Mouse (Mus musculus) MEL (cell line): ENCODE measurements at regions not wholly inside any gene's neighbourhood (a gene's known extent, or its start where the extent isn't known, plus 50 kb on each side); places are given as distances from the start of the nearest gene placed in this dataset.

Source experiments
- DNase-seq: peaks from one replicate; pipeline ENCODE4 v3.0.0; 2011; ENCODE audit warnings: low read depth, low spot score
- H3K27ac ChIP-seq: 2 replicates; pipeline ENCODE4 v1.5.1; 2012; ENCODE audit warnings: low read depth, mild to moderate bottlenecking, control low read depth, low read length, moderate library complexity; ENCODE audit not compliant: control insufficient read depth
- H3K27me3 ChIP-seq, 2 experiments: fragments of 150-350 bp in 1 of 2; sonication (generic) in 1 of 2; 2 replicates each; pipeline ENCODE4 v1.6.1; 2012; ENCODE audit warnings: low read length in 2 of 2, mild to moderate bottlenecking in 2 of 2, improper control_type of control experiment in 1 of 2, moderate library complexity in 1 of 2; ENCODE audit not compliant: insufficient read depth in 2 of 2, control insufficient read depth in 1 of 2
- H3K36me3 ChIP-seq, 2 experiments: 2 replicates each; pipeline ENCODE4 v1.6.1; 2012 to 2014; ENCODE audit warnings: low read length in 2 of 2, improper control_type of control experiment in 1 of 2, inconsistent platforms in 1 of 2, mild to moderate bottlenecking in 1 of 2; ENCODE audit not compliant: insufficient read depth in 2 of 2, control insufficient read depth in 1 of 2
- H3K4me1 ChIP-seq, 2 experiments: fragments of 150-350 bp in 1 of 2; sonication (generic) in 1 of 2; 2 replicates each; pipeline ENCODE4 v1.6.1; 2012; ENCODE audit warnings: low read length in 2 of 2, improper control_type of control experiment in 1 of 2, mild to moderate bottlenecking in 1 of 2; ENCODE audit not compliant: insufficient read depth in 2 of 2, control insufficient read depth in 1 of 2
- H3K4me3 ChIP-seq, 2 experiments: fragments of 150-350 bp in 1 of 2; sonication (generic) in 1 of 2; 2 replicates each; pipeline ENCODE4 v1.5.1; 2012; ENCODE audit warnings: low read depth in 2 of 2, low read length in 2 of 2, mild to moderate bottlenecking in 2 of 2, moderate library complexity in 2 of 2, control low read depth in 1 of 2, improper control_type of control experiment in 1 of 2; ENCODE audit not compliant: control insufficient read depth in 1 of 2, insufficient read depth in 1 of 2
- H3K79me2 ChIP-seq: 2 replicates; pipeline ENCODE4 v1.6.1; 2012; ENCODE audit warnings: mild to moderate bottlenecking, low read length, moderate library complexity; ENCODE audit not compliant: control insufficient read depth, poor library complexity, insufficient read depth
- H3K9ac ChIP-seq: 2 replicates; pipeline ENCODE4 v1.6.1; 2012; ENCODE audit warnings: low read depth, mild to moderate bottlenecking, control low read depth, low read length, moderate library complexity; ENCODE audit not compliant: control insufficient read depth, poor library complexity, severe bottlenecking
- H3K9me3 ChIP-seq: fragments of 150-350 bp; sonication (generic); replicated peaks from 2 replicates; pipeline ENCODE4 v1.6.1; 2012; ENCODE audit warnings: mild to moderate bottlenecking, low read length, improper control_type of control experiment, moderate library complexity; ENCODE audit not compliant: insufficient read depth
- CHD2 ChIP-seq: IDR thresholded peaks from 2 replicates; pipeline ENCODE4 v1.6.1; 2011; ENCODE audit warnings: low read length, improper control_type of control experiment
- ELF1 ChIP-seq: IDR thresholded peaks from 2 replicates; pipeline ENCODE4 v1.6.1; 2014; ENCODE audit warnings: low read depth, mild to moderate bottlenecking, inconsistent platforms, low read length, improper control_type of control experiment, moderate library complexity
- EP300 ChIP-seq, 2 experiments: IDR thresholded peaks; 2 replicates each; pipeline ENCODE4 v1.6.1; 2011; ENCODE audit warnings: improper control_type of control experiment in 2 of 2, low read length in 2 of 2, low read depth in 1 of 2, mild to moderate bottlenecking in 1 of 2
- ETS1 ChIP-seq: IDR thresholded peaks from 2 replicates; pipeline ENCODE4 v1.6.1; 2012; ENCODE audit warnings: low read depth, mild to moderate bottlenecking, inconsistent platforms, low read length, improper control_type of control experiment, moderate library complexity
- GABPA ChIP-seq: IDR thresholded peaks from 2 replicates; pipeline ENCODE4 v1.6.1; 2012; ENCODE audit warnings: low read depth, mild to moderate bottlenecking, inconsistent platforms, low read length, improper control_type of control experiment, moderate library complexity
- HCFC1 ChIP-seq: IDR thresholded peaks from 2 replicates; pipeline ENCODE4 v1.6.1; 2012; ENCODE audit warnings: low read depth, mild to moderate bottlenecking, inconsistent platforms, low read length, improper control_type of control experiment, moderate library complexity
- MAX ChIP-seq: IDR thresholded peaks from 2 replicates; pipeline ENCODE4 v1.6.1; 2011; ENCODE audit warnings: low read length, improper control_type of control experiment
- MEF2A ChIP-seq: IDR thresholded peaks from 2 replicates; pipeline ENCODE4 v1.6.1; 2014; ENCODE audit warnings: low read depth, mild to moderate bottlenecking, inconsistent platforms, low read length, improper control_type of control experiment; ENCODE audit not compliant: poor library complexity, insufficient replicate concordance, severe bottlenecking; ENCODE audit errors: extremely low read depth
- MYC ChIP-seq: IDR thresholded peaks from 2 replicates; pipeline ENCODE4 v1.6.1; 2011; ENCODE audit warnings: low read depth, mild to moderate bottlenecking, low read length, improper control_type of control experiment, moderate library complexity
- NELFE ChIP-seq: IDR thresholded peaks from 2 replicates; pipeline ENCODE4 v1.6.1; 2011; ENCODE audit warnings: low read depth, low read length, improper control_type of control experiment
- POLR2AphosphoS5 ChIP-seq: IDR thresholded peaks from 2 replicates; pipeline ENCODE4 v1.6.1; 2012; ENCODE audit warnings: low read depth, borderline replicate concordance, mild to moderate bottlenecking, inconsistent platforms, low read length, moderate library complexity, mixed read lengths
- SIN3A ChIP-seq: IDR thresholded peaks from 2 replicates; pipeline ENCODE4 v1.6.1; 2012; ENCODE audit warnings: low read length, improper control_type of control experiment, inconsistent platforms
- SMC3 ChIP-seq: IDR thresholded peaks from 2 replicates; pipeline ENCODE4 v1.6.1; 2011; ENCODE audit warnings: low read depth, low read length, improper control_type of control experiment
- TAL1 ChIP-seq: IDR thresholded peaks from 2 replicates; pipeline ENCODE4 v1.6.1; 2012; ENCODE audit warnings: mild to moderate bottlenecking, inconsistent platforms, low read length, moderate library complexity, mixed read lengths
- TCF12 ChIP-seq: IDR thresholded peaks from 2 replicates; pipeline ENCODE4 v1.6.1; 2014; ENCODE audit warnings: low read depth, mild to moderate bottlenecking, inconsistent platforms, low read length, improper control_type of control experiment, moderate library complexity
- UBTF ChIP-seq: IDR thresholded peaks from 2 replicates; pipeline ENCODE4 v1.6.1; 2012; ENCODE audit warnings: low read depth, mild to moderate bottlenecking, inconsistent platforms, low read length, improper control_type of control experiment, moderate library complexity, borderline replicate concordance; ENCODE audit not compliant: insufficient read depth
- USF1 ChIP-seq: IDR thresholded peaks from 2 replicates; pipeline ENCODE4 v1.6.1; 2014; ENCODE audit warnings: low read depth, mild to moderate bottlenecking, inconsistent platforms, low read length, improper control_type of control experiment, moderate library complexity
- USF2 ChIP-seq, 2 experiments: IDR thresholded peaks; 2 replicates each; pipeline ENCODE4 v1.6.1; 2011 to 2012; ENCODE audit warnings: improper control_type of control experiment in 2 of 2, low read length in 2 of 2, borderline replicate concordance in 1 of 2, inconsistent platforms in 1 of 2, low read depth in 1 of 2, mild to moderate bottlenecking in 1 of 2; ENCODE audit not compliant: insufficient read depth in 1 of 2

GRCm38 (mm10) chr13:44012868-44013267 is 228.3 kb downstream of the Cd83 start:
- Histone ChIP-seq H3K4me1 (no peaks in the 10 kb centered on the region), H3K79me2 (no peaks in the 10 kb centered on the region), H3K27ac (no peak overlapping the region), H3K36me3 (no peaks in the 10 kb centered on the region), H3K27me3 (no peaks in the 10 kb centered on the region), H3K4me3 (no peak overlapping the region)
- no peak for DNase-seq
- TF ChIP-seq SIN3A (no peak), NELFE (no peak), EP300 (IDR thresholded peaks at IDR 0.05; ENCODE audit: low read depth in 1 of 2, low read length in 2 of 2) (no peak)
- TF ChIP-seq, all 39 proteins: peak for 0
- Histone ChIP-seq H3K9me3 (no peaks in the 10 kb centered on the region), H3K9ac (no peak overlapping the region)

GRCm38 (mm10) chr13:44018489-44019303 is 234.1 kb downstream of the Cd83 start:
- Histone ChIP-seq H3K27me3 (no peaks in the 10 kb centered on the region), H3K9ac (no peak overlapping the region), H3K4me1 (no peaks in the 10 kb centered on the region), H3K79me2 (no peaks in the 10 kb centered on the region), H3K9me3 (no peaks in the 10 kb centered on the region), H3K4me3 (no peak overlapping the region), H3K27ac (no peak overlapping the region), H3K36me3 (no peaks in the 10 kb centered on the region)
- no peak for TF ChIP-seq MEF2A
- TF ChIP-seq ETS1: no peak
- TF ChIP-seq HCFC1: no peak
- no peak for TF ChIP-seq USF1
- no peak for TF ChIP-seq SMC3
- TF ChIP-seq ELF1: no peak
- no peak for TF ChIP-seq MAX
- no peak for DNase-seq

GRCm38 (mm10) chr13:44019304-44019583 is 234.7 kb downstream of the Cd83 start:
- H3K9me3 ChIP-seq: no peaks in the 10 kb centered on the region
- H3K9ac ChIP-seq: no peak overlapping the region
- no peak overlapping the region for H3K27ac ChIP-seq
- no peaks in the 10 kb centered on the region for H3K36me3 ChIP-seq
- no peak overlapping the region for H3K4me3 ChIP-seq
- no peak for DNase-seq
- H3K79me2 ChIP-seq: no peaks in the 10 kb centered on the region
- no peaks in the 10 kb centered on the region for H3K4me1 ChIP-seq
- no peaks in the 10 kb centered on the region for H3K27me3 ChIP-seq
- TF ChIP-seq GABPA (no peak), TAL1 (no peak), MYC (no peak), POLR2AphosphoS5 (no peak), TCF12 (no peak), CHD2 (no peak), ETS1 (no peak), UBTF (no peak), EP300 (IDR thresholded peaks at IDR 0.05; ENCODE audit: low read depth in 1 of 2, low read length in 2 of 2) (no peak), USF2 (IDR thresholded peaks at IDR 0.05; ENCODE audit: borderline replicate concordance in 1 of 2, insufficient read depth in 1 of 2, low read depth in 1 of 2, low read length in 2 of 2) (no peak)
